Mouse (Mus musculus) lung, adult 2 months (tissue): ENCODE measurements around the gene Exoc6b.

Experiments used
- CTCF ChIP-seq: fragments of 200-500 bp; IDR thresholded peaks from 2 replicates; pipeline ENCODE4 v1.5.1; 2011; ENCODE audit warnings: mild to moderate bottlenecking, low read length, control low read depth; ENCODE audit not compliant: insufficient read depth
- POLR2A ChIP-seq: fragments of 200-500 bp; IDR thresholded peaks from 2 replicates; pipeline ENCODE4 v1.6.1; 2011; ENCODE audit warnings: low read depth, mild to moderate bottlenecking, control low read depth, low read length, borderline replicate concordance; ENCODE audit errors: extremely low read depth

DNA sequence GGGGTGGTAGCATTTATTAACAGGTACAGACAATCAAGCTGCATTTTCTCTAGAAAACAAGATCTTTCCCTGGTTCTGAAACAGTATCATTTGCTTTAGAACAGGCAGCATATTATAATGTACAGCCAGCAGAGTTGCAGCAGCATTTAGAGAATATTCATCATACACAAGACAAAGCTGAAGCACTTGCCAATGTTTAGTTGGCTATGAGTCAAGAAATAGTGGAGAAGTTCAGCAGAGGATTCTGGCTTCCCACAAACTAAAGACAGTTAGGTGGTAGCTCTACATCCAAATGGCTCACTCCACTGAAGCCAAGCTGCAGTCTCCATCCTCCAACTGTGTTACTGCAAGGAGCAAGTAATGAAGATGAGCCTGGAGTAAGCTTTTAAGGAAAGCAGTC is 342.4 kb downstream of the Exoc6b start:
- no peak for TF ChIP-seq CTCF
- TF ChIP-seq POLR2A = no peak
